Mouse (Mus musculus): Measurements from ENCODE around the gene Gm42906.

DNA sequence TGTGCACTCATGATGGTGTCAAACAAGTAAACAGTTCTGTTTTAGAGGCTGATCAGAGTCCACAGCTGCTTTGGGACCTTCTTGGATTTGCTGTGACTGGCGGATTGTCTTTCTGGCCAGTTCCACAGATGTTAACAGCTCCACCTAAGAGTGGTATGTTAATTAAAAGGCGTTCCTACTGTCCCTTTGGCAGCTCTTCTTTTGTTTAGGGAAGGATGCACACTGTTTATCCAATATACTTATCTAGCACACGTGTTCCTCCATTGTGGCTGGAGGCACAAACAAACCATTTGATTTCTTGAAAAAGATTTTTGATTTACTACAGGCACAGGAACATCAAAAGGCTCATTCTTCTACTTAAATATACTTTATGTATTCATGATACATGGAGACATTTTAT, 351.0 kb downstream of the Gm42906 start:
- TF ChIP-seq POLR2A (IDR thresholded peaks at IDR 0.05; ENCODE audit: extremely low read depth, insufficient read depth, low read length), result no peak
- no peak for TF ChIP-seq CTCF (IDR thresholded peaks at IDR 0.05; ENCODE audit: extremely low read depth, insufficient read depth, low read length)
